Mouse (Mus musculus) central nervous system, embryonic 11.5 days (tissue): ENCODE results near the gene Pam. TPM values are rescaled to one million over a fixed set of nuclear protein-coding genes. Genes with fewer than 3 reads are reported as not detected.

Source experiments
- polyA plus RNA-seq: library from polyadenylated mRNA; depleted of rRNA; stranded (reverse); fragments of >200 nt; gene quantifications from 2 replicates; pipeline ENCODE4 v1.2.3, GENCODE M21; 2012; rRNA removed

The Pam gene
- polyA plus RNA-seq = 32.5 and 33.7 TPM in 2 replicates

GRCm38 (mm10) chr1:98095246-98095990, at the start of gene Pam:
Gene Pam, minus strand, starts transcription at chr1:98095646.

GRCm38 (mm10) chr1:97769904-97770753, 325.3 kb downstream of the Pam start, which contains the start of the genes Gin1 and Ppip5k2:
Gene Gin1, plus strand, starts transcription at chr1:97770172.
Gene Ppip5k2, minus strand, starts transcription at chr1:97770411.

